Mouse (Mus musculus) G1E (cell line): ENCODE measurements around the gene Celf5. TPM values are rescaled to one million over a fixed set of nuclear protein-coding genes. Genes with fewer than 3 reads are reported as not detected.

Experiments used
- ATAC-seq: 2 replicates; pipeline ENCODE4 v1.8.0; 2016; ENCODE audit warnings: mild to moderate bottlenecking; ENCODE audit not compliant: insufficient number of reproducible peaks, poor library complexity, low FRiP score, severe bottlenecking; ENCODE audit errors: extremely low read depth
- DNase-seq: peaks from one replicate; pipeline ENCODE4 v3.0.0; 2012; ENCODE audit warnings: low spot score
- H3K27me3 ChIP-seq: 2 replicates; pipeline ENCODE4 v1.6.1; 2012; ENCODE audit warnings: mild to moderate bottlenecking, low read length, inconsistent platforms; ENCODE audit not compliant: insufficient read depth
- H3K36me3 ChIP-seq: replicated peaks from 2 replicates; pipeline ENCODE3; 2012; ENCODE audit warnings: mild to moderate bottlenecking, inconsistent platforms
- H3K4me1 ChIP-seq: 2 replicates; pipeline ENCODE4 v1.6.1; 2012; ENCODE audit warnings: low read depth, low read length, inconsistent platforms, mixed read lengths; ENCODE audit not compliant: insufficient read depth
- H3K4me3 ChIP-seq: 2 replicates; pipeline ENCODE4 v1.5.1; 2012; ENCODE audit warnings: low read depth, mild to moderate bottlenecking, inconsistent platforms, low read length, moderate library complexity, mixed read lengths
- H3K9me3 ChIP-seq: replicated peaks from 2 replicates; pipeline ENCODE4 v1.6.1; 2012; ENCODE audit warnings: inconsistent platforms
- CTCF ChIP-seq: IDR thresholded peaks from 2 replicates; pipeline ENCODE4 v1.5.1; 2012; ENCODE audit warnings: low read depth, low read length, inconsistent platforms, mixed read lengths
- GATA1 ChIP-seq: IDR thresholded peaks from 2 replicates; pipeline ENCODE4 v1.6.1; 2012; ENCODE audit warnings: borderline replicate concordance, low read length, inconsistent platforms, mixed read lengths
- GATA2 ChIP-seq: IDR thresholded peaks from 2 replicates; pipeline ENCODE4 v1.6.1; 2012; ENCODE audit warnings: low read depth, low read length, inconsistent platforms, borderline replicate concordance
- POLR2AphosphoS5 ChIP-seq: IDR thresholded peaks from 2 replicates; pipeline ENCODE4 v1.6.1; 2012; ENCODE audit warnings: low read depth, low read length, inconsistent platforms; ENCODE audit not compliant: insufficient replicate concordance
- TAL1 ChIP-seq: conservative IDR thresholded peaks from 2 replicates; pipeline ENCODE4 v1.6.1; 2012; ENCODE audit warnings: low read depth, low read length, inconsistent platforms, mixed read lengths
- polyA plus RNA-seq: library from polyadenylated mRNA; stranded (reverse); fragments of >175 nt; gene quantifications from 2 replicates; pipeline ENCODE4 v1.2.3, GENCODE M21; 2012
- total RNA-seq, 2 experiments: library from RNA; stranded (forward) in 1 of 2; stranded (reverse) in 1 of 2; fragments of 200-1000 nt in 1 of 2; fragments of >200 nt in 1 of 2; fragmentation: Nextera tagmentation in 1 of 2; gene quantifications; 2 replicates each; pipeline ENCODE4 v1.2.3; 2014 to 2017

Gene Celf5
- total and polyA plus RNA-seq, 3 experiments: 0.05 TPM; not detected in 1

- ATAC-seq: no peak
- Histone ChIP-seq H3K27me3 (peaks cover 77% of the 10 kb centered on the region), H3K9me3 (no peaks in the 10 kb centered on the region), H3K4me1 (peaks cover 38% of the 10 kb centered on the region), H3K4me3 (no peak overlapping the region; the same call in 1 of the 2 replicates), H3K36me3 (no peaks in the 10 kb centered on the region)
- no peak for TF ChIP-seq GATA1
- no peak for TF ChIP-seq CTCF
- TF ChIP-seq TAL1: no peak
- no peak for TF ChIP-seq POLR2AphosphoS5
- TF ChIP-seq GATA2: no peak
- DNase-seq: no peak
Observed at GRCm38 (mm10) chr10:81467670-81468235, 14.8 kb downstream of the Celf5 start.

- peaks cover 86% of the 10 kb centered on the region for H3K27me3 ChIP-seq
- ATAC-seq (no peak), DNase-seq (no peak)
- no peaks in the 10 kb centered on the region for H3K9me3 ChIP-seq
- H3K4me1 ChIP-seq: peaks cover 47% of the 10 kb centered on the region
- H3K4me3 ChIP-seq: no peak overlapping the region
- TF ChIP-seq POLR2AphosphoS5 (no peak), GATA2 (no peak), GATA1 (no peak), TAL1 (no peak), CTCF (no peak)
- no peaks in the 10 kb centered on the region for H3K36me3 ChIP-seq
Observed at GRCm38 (mm10) chr10:81466881-81467280, 15.6 kb downstream of the Celf5 start.

- no peak overlapping the region for H3K4me3 ChIP-seq
- no peak for ATAC-seq
- no peak for TF ChIP-seq TAL1
- DNase-seq: no peak
- H3K36me3 ChIP-seq: no peaks in the 10 kb centered on the region
- peaks cover 51% of the 10 kb centered on the region for H3K4me1 ChIP-seq
- peaks cover 89% of the 10 kb centered on the region for H3K27me3 ChIP-seq
- H3K9me3 ChIP-seq: no peaks in the 10 kb centered on the region
Observed at GRCm38 (mm10) chr10:81466066-81466465, 16.4 kb downstream of the Celf5 start.

GRCm38 (mm10) chr10:81465265-81465645 is 17.3 kb downstream of the Celf5 start:
- ATAC-seq (peak; percentile 40; the same call in 1 of the 2 replicates), DNase-seq (peak; percentile 48)
- Histone ChIP-seq H3K9me3 (no peaks in the 10 kb centered on the region), H3K4me3 (0 out of 2 replicates have a peak overlapping the region, but pooled peaks have one; percentile 61), H3K4me1 (peaks cover 58% of the 10 kb centered on the region), H3K36me3 (no peaks in the 10 kb centered on the region), H3K27me3 (peaks cover 91% of the 10 kb centered on the region)
- TF ChIP-seq CTCF: no peak
- no peak for TF ChIP-seq GATA2
- no peak for TF ChIP-seq GATA1
- no peak for TF ChIP-seq POLR2AphosphoS5
- TF ChIP-seq TAL1: no peak

- no peaks in the 10 kb centered on the region for H3K9me3 ChIP-seq
- no peak for TF ChIP-seq POLR2AphosphoS5
- H3K36me3 ChIP-seq: no peaks in the 10 kb centered on the region
- peaks cover 89% of the 10 kb centered on the region for H3K27me3 ChIP-seq
- ATAC-seq: no peak
- H3K4me1 ChIP-seq: peaks cover 58% of the 10 kb centered on the region
- peak overlapping the region; percentile 61; the same call in 1 of the 2 replicates for H3K4me3 ChIP-seq
- peak; percentile 58 for DNase-seq
Observed at GRCm38 (mm10) chr10:81464405-81465264, 17.9 kb downstream of the Celf5 start.

GRCm38 (mm10) chr10:81463531-81463930 is 19.0 kb downstream of the Celf5 start:
- H3K4me1 ChIP-seq: peaks cover 58% of the 10 kb centered on the region
- ATAC-seq (no peak), DNase-seq (no peak)
- H3K4me3 ChIP-seq: no peak overlapping the region
- H3K27me3 ChIP-seq: peaks cover 78% of the 10 kb centered on the region
- TF ChIP-seq GATA2 (no peak), POLR2AphosphoS5 (no peak), GATA1 (no peak), TAL1 (no peak), CTCF (no peak)
- H3K9me3 ChIP-seq: no peaks in the 10 kb centered on the region
- no peaks in the 10 kb centered on the region for H3K36me3 ChIP-seq

- Histone ChIP-seq H3K36me3 (no peaks in the 10 kb centered on the region), H3K9me3 (no peaks in the 10 kb centered on the region), H3K4me3 (no peak overlapping the region), H3K4me1 (peaks cover 61% of the 10 kb centered on the region), H3K27me3 (peaks cover 72% of the 10 kb centered on the region)
- ATAC-seq (no peak), DNase-seq (no peak)
- TF ChIP-seq TAL1: no peak
- no peak for TF ChIP-seq GATA1
- TF ChIP-seq CTCF: no peak
- TF ChIP-seq POLR2AphosphoS5: no peak
- no peak for TF ChIP-seq GATA2
Observed at GRCm38 (mm10) chr10:81462917-81463316, 19.6 kb downstream of the Celf5 start.
